Mouse (Mus musculus) liver, embryonic 14.5 days (tissue): ENCODE measurements at regions not wholly inside any gene's neighbourhood (a gene's known extent, or its start where the extent isn't known, plus 50 kb on each side); places are given as distances from the start of the nearest gene placed in this dataset.

Source experiments
- ATAC-seq: fragments of 200-750 bp; cut with Nextera tagmentation; 2 replicates; pipeline ENCODE4 v1.8.0; 2017; ENCODE audit warnings: moderate number of reproducible peaks, mild to moderate bottlenecking, moderate library complexity; ENCODE audit not compliant: insufficient read depth
- DNase-seq, 3 experiments: peaks; one replicate each; pipeline ENCODE4 v3.0.0-alpha.2; 2012 to 2013; ENCODE audit warnings: low read depth in 3 of 3, low spot score in 3 of 3
- H3K27ac ChIP-seq: fragments of 300-500 bp; sonication (generic); 2 replicates; pipeline ENCODE4 v1.5.1; 2014; ENCODE audit warnings: moderate library complexity, mild to moderate bottlenecking, control low read depth, inconsistent platforms
- H3K27me3 ChIP-seq: fragments of 300-500 bp; sonication (generic); 2 replicates; pipeline ENCODE4 v1.6.1; 2014; ENCODE audit warnings: mild to moderate bottlenecking, low read length, moderate library complexity; ENCODE audit not compliant: control insufficient read depth, insufficient read depth
- H3K36me3 ChIP-seq: fragments of 300-500 bp; sonication (generic); replicated peaks from 2 replicates; pipeline ENCODE4 v1.6.1; 2014; ENCODE audit warnings: low read depth; ENCODE audit not compliant: control insufficient read depth, insufficient read depth
- H3K4me1 ChIP-seq, 2 experiments: fragments of 200-500 bp in 1 of 2; fragments of 300-500 bp in 1 of 2; sonication (generic) in 1 of 2; replicated peaks; 2 replicates each; pipeline ENCODE4 v1.6.1; 2012 to 2014; ENCODE audit warnings: antibody characterized with exemption in 1 of 2, inconsistent platforms in 1 of 2, low read length in 1 of 2; ENCODE audit not compliant: control insufficient read depth in 2 of 2, insufficient read depth in 2 of 2
- H3K4me2 ChIP-seq: fragments of 300-500 bp; sonication (generic); 2 replicates; pipeline ENCODE4 v1.6.1; 2014; ENCODE audit warnings: low read depth, mild to moderate bottlenecking, control low read depth, moderate library complexity
- H3K4me3 ChIP-seq, 2 experiments: fragments of 200-500 bp in 1 of 2; fragments of 300-500 bp in 1 of 2; sonication (generic) in 1 of 2; 2 replicates each; pipeline ENCODE4 v1.5.1; 2012 to 2014; ENCODE audit warnings: low read depth in 2 of 2, low read length in 2 of 2, mild to moderate bottlenecking in 2 of 2, control low read depth in 1 of 2, inconsistent platforms in 1 of 2, moderate library complexity in 1 of 2; ENCODE audit not compliant: insufficient read depth in 1 of 2
- H3K9ac ChIP-seq: fragments of 300-500 bp; sonication (generic); replicated peaks from 2 replicates; pipeline ENCODE4 v1.6.1; 2014; ENCODE audit warnings: mild to moderate bottlenecking, control low read depth, moderate library complexity
- H3K9me3 ChIP-seq: fragments of 300-500 bp; sonication (generic); 2 replicates; pipeline ENCODE4 v1.6.1; 2016; ENCODE audit warnings: low read length, mixed read lengths; ENCODE audit not compliant: control insufficient read depth
- CTCF ChIP-seq: IDR thresholded peaks from 2 replicates; pipeline ENCODE4 v1.5.1; 2016; ENCODE audit warnings: antibody characterized with exemption, low read depth, control low read depth
- EP300 ChIP-seq: IDR thresholded peaks from 2 replicates; pipeline ENCODE4 v1.6.1; 2016; ENCODE audit warnings: antibody characterized with exemption, low read depth
- WGBS: fragments of 180-500 bp; shearing (Covaris S2); extraction: QIAGEN DNeasy Blood & Tissue Kit; methylation state at CpG from one replicate; pipeline ENCODE4 v1.1.7; 2014; ENCODE audit not compliant: insufficient replicate concordance; 5-methylcytosine and 5-hydroxymethylcytosine counted together

DNA sequence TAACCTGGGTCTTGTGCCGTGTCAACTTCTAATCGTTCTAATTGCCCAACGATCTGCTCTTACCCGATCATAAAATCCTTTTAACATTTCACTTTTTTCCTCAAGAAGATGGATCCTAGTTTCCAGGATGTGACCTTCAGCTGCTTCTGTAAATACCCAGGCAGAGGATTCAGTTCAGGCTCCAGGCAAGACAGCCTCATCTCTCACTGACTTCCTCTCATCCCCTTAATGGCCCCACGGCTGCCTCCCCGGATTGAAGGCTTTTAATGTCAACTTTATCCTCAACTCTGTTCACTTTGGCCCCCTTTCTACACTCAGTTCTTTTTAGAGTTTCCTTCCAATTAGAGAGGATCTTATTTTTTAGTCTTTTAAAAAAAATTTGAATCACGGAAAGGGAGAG lies 91.0 kb upstream of the Cxxc4 start:
- 20% methylated on average over 7 of the region's 7 CpGs for WGBS
- no peaks in the 10 kb centered on the region for H3K4me1 ChIP-seq
- no peaks in the 10 kb centered on the region for H3K36me3 ChIP-seq
- no peak overlapping the region for H3K4me2 ChIP-seq
- no peak for TF ChIP-seq EP300
- no peak for TF ChIP-seq CTCF
- no peaks in the 10 kb centered on the region for H3K27me3 ChIP-seq
- no peak overlapping the region for H3K27ac ChIP-seq
- H3K9me3 ChIP-seq: no peaks in the 10 kb centered on the region
- no peak overlapping the region for H3K9ac ChIP-seq
- DNase-seq (no peak), ATAC-seq (no peak)
- H3K4me3 ChIP-seq: no peak overlapping the region

DNA sequence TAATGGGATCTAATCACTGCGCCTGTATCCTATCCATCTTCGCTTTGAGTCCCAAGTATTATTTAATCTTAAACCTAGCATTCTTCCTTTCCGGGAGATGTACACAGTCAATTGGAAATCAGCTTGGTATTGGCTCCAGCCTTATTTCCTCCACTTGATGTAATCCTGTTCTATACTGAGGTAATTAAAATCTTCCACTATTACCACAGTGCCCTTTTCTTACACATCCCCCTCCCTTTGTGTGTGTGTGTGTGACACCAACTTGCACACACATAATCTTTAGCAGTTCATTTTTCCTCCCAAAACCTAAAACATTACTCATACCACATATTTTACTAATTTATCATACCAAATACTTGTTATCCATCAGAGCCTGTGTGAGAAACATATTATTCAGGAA lies 90.3 kb upstream of the Cxxc4 start:
- 68% methylated on average over 3 of the region's 3 CpGs for WGBS
- ATAC-seq: no peak

DNA sequence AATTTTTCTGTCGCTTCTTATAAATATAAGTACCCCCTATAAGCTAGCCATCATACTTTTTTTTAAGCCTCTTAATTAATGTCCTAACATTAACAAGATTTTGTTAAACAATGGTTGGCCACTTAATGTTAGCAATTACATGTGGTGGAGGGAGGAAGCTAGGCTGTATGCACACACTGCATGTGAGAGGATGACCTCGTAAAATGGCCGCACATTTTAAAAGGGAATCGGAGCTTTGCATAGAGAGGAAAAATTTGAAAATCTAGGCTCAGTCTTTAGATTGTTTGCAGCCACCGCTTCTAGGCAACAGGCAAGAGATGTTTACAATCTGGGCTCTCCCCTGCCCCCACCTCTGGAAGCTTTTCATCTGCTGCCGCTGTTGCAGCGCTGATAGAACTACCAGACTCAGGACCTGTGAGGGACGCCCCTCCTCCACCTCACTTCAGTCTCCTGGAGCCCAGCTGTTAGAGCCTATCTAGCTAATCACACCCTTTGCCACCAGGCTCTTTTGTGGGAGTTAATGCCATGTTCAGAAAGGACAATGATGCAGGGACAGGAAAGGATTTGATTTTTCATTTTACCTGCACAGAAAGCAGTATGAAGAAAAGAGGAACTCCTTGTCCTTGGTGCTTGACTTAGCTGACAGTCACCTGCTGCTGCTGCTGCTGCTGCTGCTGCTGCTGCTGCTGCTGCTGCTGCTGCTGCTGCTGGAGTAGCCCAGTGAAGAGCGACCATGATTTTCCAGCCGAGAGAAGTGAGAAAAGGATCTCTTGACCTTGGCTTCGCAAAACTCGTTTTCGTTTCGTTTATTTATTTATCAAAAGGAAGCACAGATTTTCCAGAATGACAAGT lies 89.7 kb upstream of the Cxxc4 start:
- H3K4me2 ChIP-seq: peak overlapping the region; percentile 17; the same call in 1 of the 2 replicates
- no peaks in the 10 kb centered on the region for H3K27me3 ChIP-seq
- H3K9me3 ChIP-seq: no peaks in the 10 kb centered on the region
- WGBS: 17% methylated on average over 14 of the region's 14 CpGs
- no peaks in the 10 kb centered on the region for H3K36me3 ChIP-seq
- no peak overlapping the region for H3K27ac ChIP-seq
- H3K4me1 ChIP-seq: no peaks in the 10 kb centered on the region
- no peak overlapping the region for H3K9ac ChIP-seq
- TF ChIP-seq CTCF: no peak
- TF ChIP-seq EP300: no peak
- H3K4me3 ChIP-seq: no peak overlapping the region; a peak in 1 of 4 replicates
- DNase-seq: no peak
- no peak for ATAC-seq

More for the DNA sequence above, 90.3 kb upstream of the Cxxc4 start:
- Histone ChIP-seq H3K27me3 (no peaks in the 10 kb centered on the region), H3K4me1 (no peaks in the 10 kb centered on the region), H3K36me3 (no peaks in the 10 kb centered on the region), H3K4me2 (no peak overlapping the region), H3K9ac (no peak overlapping the region), H3K27ac (no peak overlapping the region), H3K4me3 (no peak overlapping the region), H3K9me3 (no peaks in the 10 kb centered on the region)
- TF ChIP-seq EP300: no peak
- no peak for TF ChIP-seq CTCF
- DNase-seq: no peak

DNA sequence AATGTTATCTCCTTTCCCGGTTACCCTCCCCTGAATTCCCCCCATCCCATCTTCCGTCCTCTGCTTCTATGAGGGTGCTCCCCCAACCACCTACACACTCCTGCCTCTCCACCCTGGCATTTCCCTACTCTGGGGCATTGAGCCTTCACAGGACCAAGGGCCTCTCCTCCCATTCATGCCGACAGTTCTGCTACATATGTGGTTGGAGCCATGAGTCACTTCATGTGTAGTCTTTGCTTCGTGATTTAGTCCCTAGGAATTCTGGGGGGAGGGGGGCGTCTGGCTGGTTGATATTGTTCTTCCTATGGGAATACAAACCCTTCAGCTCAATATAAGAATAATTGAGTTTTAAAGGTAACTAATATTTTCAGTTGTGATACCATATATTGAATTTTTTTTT lies 74.0 kb upstream of the Cxxc4 start:
- Histone ChIP-seq H3K4me3 (no peak overlapping the region), H3K4me2 (no peak overlapping the region), H3K9ac (no peak overlapping the region), H3K36me3 (no peaks in the 10 kb centered on the region), H3K9me3 (no peaks in the 10 kb centered on the region), H3K27ac (no peak overlapping the region), H3K27me3 (no peaks in the 10 kb centered on the region), H3K4me1 (no peaks in the 10 kb centered on the region)
- no peak for TF ChIP-seq CTCF
- TF ChIP-seq EP300: no peak
- ATAC-seq (no peak), DNase-seq (no peak)
- 56% methylated on average over 5 of the region's 5 CpGs for WGBS

DNA sequence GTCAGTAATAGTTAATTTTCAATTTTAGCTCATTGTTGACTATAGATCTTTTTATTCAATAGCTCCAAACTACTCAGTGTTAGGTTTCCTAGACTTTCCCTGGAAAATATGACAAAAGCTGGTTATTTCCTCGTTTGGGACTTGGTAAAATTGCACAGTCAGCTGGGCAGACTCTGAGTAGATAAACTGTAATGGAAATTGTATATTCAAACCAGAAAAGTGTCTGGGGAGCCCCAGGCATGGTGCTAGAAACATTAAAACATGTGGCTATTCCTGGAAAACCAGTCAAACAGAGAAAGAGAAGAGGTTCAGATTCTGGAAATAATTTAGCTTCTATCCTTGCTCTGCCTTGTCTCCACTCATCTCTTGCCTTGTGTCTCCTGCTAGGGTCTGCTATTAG lies 66.4 kb upstream of the Cxxc4 start:
- ATAC-seq (no peak), DNase-seq (no peak)
- Histone ChIP-seq H3K36me3 (no peaks in the 10 kb centered on the region), H3K4me1 (no peaks in the 10 kb centered on the region), H3K4me2 (no peak overlapping the region), H3K27me3 (no peaks in the 10 kb centered on the region), H3K9me3 (no peaks in the 10 kb centered on the region), H3K9ac (no peak overlapping the region), H3K27ac (no peak overlapping the region), H3K4me3 (no peak overlapping the region)
- 20% methylated on average over 1 of the region's 1 CpGs for WGBS
- no peak for TF ChIP-seq CTCF
- TF ChIP-seq EP300: no peak
